In genomic region chr4:129145411-129145810, GRCm38 (mm10) we compare ENCODE assay signal across 13 mouse cellular contexts. TPM values are rescaled to one million over a fixed set of nuclear protein-coding genes. Genes with fewer than 3 reads are reported as not detected.
DNase-seq lines count a peak whose midpoint lies in the region; ATAC-seq and TF ChIP-seq lines count a peak whose summit lies in the region.
"Had no signal": no experiment of that assay in that cellular context is flagged by ENCODE, and none has a peak within 500 bp of the region (broad histone marks: within the 10 kb centered on the region; RNA-seq: fewer than 3 reads in every experiment).

No protein-coding gene starts in this region.

- no peaks in the 10 kb centered on the region for H3K9me3 ChIP-seq in embryonic facial prominence, embryonic 12.5 days
- no peaks in the 10 kb centered on the region for H3K9me3 ChIP-seq in embryonic facial prominence, embryonic 10.5 days
- no peaks in the 10 kb centered on the region for H3K9me3 ChIP-seq in intestine, embryonic 15.5 days
- no peaks in the 10 kb centered on the region for H3K9me3 ChIP-seq in neural tube, embryonic 14.5 days (ENCODE audit: control insufficient read depth, low read length)

- WGBS in embryonic facial prominence, embryonic 12.5 days, result 75% methylated on average over 4 of the region's 4 CpGs
- 74% methylated on average over 4 of the region's 4 CpGs for WGBS in embryonic facial prominence, embryonic 10.5 days
- 56% methylated on average over 4 of the region's 4 CpGs for WGBS in intestine, embryonic 15.5 days
- 72% methylated on average over 4 of the region's 4 CpGs for WGBS in neural tube, embryonic 14.5 days

- H3K27ac ChIP-seq in embryonic facial prominence, embryonic 12.5 days, result peak overlapping the region; percentile 72
- H3K27ac ChIP-seq in embryonic facial prominence, embryonic 10.5 days (replicated peaks), result no peak overlapping the region
- peak overlapping the region; percentile 84 for H3K27ac ChIP-seq in layer of hippocampus, adult 2 months
- peak overlapping the region; percentile 48; the same call in 1 of the 2 replicates for H3K27ac ChIP-seq in intestine, embryonic 15.5 days
- H3K27ac ChIP-seq in neural tube, embryonic 14.5 days (ENCODE audit: low read depth, low read length), result peak overlapping the region; percentile 29

- no peak for ATAC-seq in embryonic facial prominence, embryonic 12.5 days (ENCODE audit: insufficient number of reproducible peaks, insufficient read depth, low FRiP score, low TSS enrichment)
- no peak for ATAC-seq in intestine, embryonic 15.5 days
- ATAC-seq in neural tube, embryonic 14.5 days (ENCODE audit: low read depth), result no peak
- no peak for ATAC-seq in erythroblast, adult 5-6 weeks (replicated peaks; ENCODE audit: low FRiP score, poor library complexity, severe bottlenecking)
- no peak for ATAC-seq in megakaryocyte, adult 5-6 weeks (ENCODE audit: poor library complexity, severe bottlenecking)
- ATAC-seq: liver, postnatal 0 days had no signal

- H3K4me1 ChIP-seq in embryonic facial prominence, embryonic 12.5 days, result peaks cover 9% of the 10 kb centered on the region; the same call in 1 of the 2 replicates
- peaks cover 14% of the 10 kb centered on the region for H3K4me1 ChIP-seq in embryonic facial prominence, embryonic 10.5 days
- peaks cover 9% of the 10 kb centered on the region; the same call in 1 of the 2 replicates for H3K4me1 ChIP-seq in intestine, embryonic 15.5 days (replicated peaks)
- peaks cover 15% of the 10 kb centered on the region; the same call in 1 of the 2 replicates for H3K4me1 ChIP-seq in neural tube, embryonic 14.5 days (ENCODE audit: control insufficient read depth, insufficient read depth, low read length)

- no peak for DNase-seq in embryonic facial prominence, embryonic 10.5 days (ENCODE audit: low spot score)
- no peak for DNase-seq in layer of hippocampus, adult 2 months (ENCODE audit: low spot score in 2 of 2)
- no peak for DNase-seq in layer of hippocampus, adult 8-10 months (ENCODE audit: low spot score in 2 of 2)
- DNase-seq: heart, postnatal 14 days; liver, postnatal 0 days; thymus, adult 2 months had no signal

- H3K4me2 ChIP-seq in embryonic facial prominence, embryonic 12.5 days (replicated peaks), result no peak overlapping the region
- H3K4me2 ChIP-seq in intestine, embryonic 15.5 days (replicated peaks), result no peak overlapping the region
- no peak overlapping the region for H3K4me2 ChIP-seq in neural tube, embryonic 14.5 days (ENCODE audit: low read depth, low read length)

- H3K27me3 ChIP-seq in embryonic facial prominence, embryonic 12.5 days, result no peaks in the 10 kb centered on the region
- H3K27me3 ChIP-seq in embryonic facial prominence, embryonic 10.5 days (replicated peaks; ENCODE audit: low read depth, poor library complexity, severe bottlenecking), result no peaks in the 10 kb centered on the region
- H3K27me3 ChIP-seq in intestine, embryonic 15.5 days (replicated peaks), result no peaks in the 10 kb centered on the region
- H3K27me3 ChIP-seq in neural tube, embryonic 14.5 days (ENCODE audit: control insufficient read depth, insufficient read depth, low read length), result no peaks in the 10 kb centered on the region

- no peak for TF ChIP-seq CTCF in layer of hippocampus, adult 2 months (conservative IDR thresholded peaks at IDR 0.05)

- no peak overlapping the region for H3K9ac ChIP-seq in embryonic facial prominence, embryonic 12.5 days
- H3K9ac ChIP-seq in intestine, embryonic 15.5 days, result no peak overlapping the region
- no peak overlapping the region for H3K9ac ChIP-seq in neural tube, embryonic 14.5 days (replicated peaks; ENCODE audit: low read depth, low read length)
- H3K9ac ChIP-seq: liver, postnatal 0 days had no signal

- H3K4me3 ChIP-seq in embryonic facial prominence, embryonic 12.5 days, result no peak overlapping the region
- H3K4me3 ChIP-seq in embryonic facial prominence, embryonic 10.5 days, result no peak overlapping the region
- H3K4me3 ChIP-seq in layer of hippocampus, adult 2 months, result no peak overlapping the region
- H3K4me3 ChIP-seq in intestine, embryonic 15.5 days (replicated peaks), result no peak overlapping the region
- no peak overlapping the region for H3K4me3 ChIP-seq in neural tube, embryonic 14.5 days (ENCODE audit: low read depth, low read length)

- peaks cover 19% of the 10 kb centered on the region for H3K36me3 ChIP-seq in embryonic facial prominence, embryonic 12.5 days
- H3K36me3 ChIP-seq in embryonic facial prominence, embryonic 10.5 days (replicated peaks), result peaks cover 55% of the 10 kb centered on the region
- 0 out of 2 replicates have a peak, but pooled peaks cover 6% of the 10 kb centered on the region for H3K36me3 ChIP-seq in intestine, embryonic 15.5 days
- H3K36me3 ChIP-seq in neural tube, embryonic 14.5 days (ENCODE audit: control insufficient read depth, insufficient read depth, low read length), result peaks cover 8% of the 10 kb centered on the region; the same call in 1 of the 2 replicates

RNA-seq across cellular contexts. Expression of gene Fndc5, which starts 8.6 kb away (rescaled TPM):
- polyA plus RNA-seq in embryonic facial prominence, embryonic 12.5 days (2016; fragmentation: Nextera tagmentation; extraction: Ambion mirVana), result 9.6 and 9.9 TPM in 2 replicates
- polyA plus RNA-seq in embryonic facial prominence, embryonic 10.5 days (2016; fragmentation: Nextera tagmentation; extraction: Ambion mirVana), result 1.5 TPM in 2 replicates
- 10 to 100 TPM; 77.5 to 78.6 TPM for total RNA-seq in layer of hippocampus, adult 2 months (2021)
- 10 to 100 TPM; 65.6 to 77.6 (median 69.9) TPM for total RNA-seq in layer of hippocampus, adult 8-10 months (2022)
- polyA plus RNA-seq in intestine, embryonic 15.5 days (2015; fragmentation: Nextera tagmentation; extraction: Ambion mirVana), result 2.7 and 2.9 TPM in 2 replicates
- polyA plus RNA-seq in neural tube, embryonic 14.5 days (2014; fragmentation: Nextera tagmentation; extraction: Ambion mirVana), result 27.4 and 32.4 TPM in 2 replicates
- total RNA-seq in erythroblast, adult 5-6 weeks (2015; ENCODE audit: low replicate concordance), result not detected in 2 replicates
- total RNA-seq in erythroblast, adult 5-6 weeks (2017; ENCODE audit: low replicate concordance), result not detected in 2 replicates
- 0.07 TPM in 2 replicates for total RNA-seq in megakaryocyte, adult 5-6 weeks (2015)
- total RNA-seq in megakaryocyte, adult 5-6 weeks (2017), result not detected in 2 replicates
- total RNA-seq: megakaryocyte progenitor cell, adult 5-6 weeks had no signal

RNA-seq across cellular contexts. Expression of gene Hpca, which starts 23.6 kb away (rescaled TPM):
- polyA plus RNA-seq in embryonic facial prominence, embryonic 12.5 days (2016; fragmentation: Nextera tagmentation; extraction: Ambion mirVana), result 3.6 and 4.7 TPM in 2 replicates
- 0.66 and 1.8 TPM in 2 replicates for polyA plus RNA-seq in embryonic facial prominence, embryonic 10.5 days (2016; fragmentation: Nextera tagmentation; extraction: Ambion mirVana)
- 1,000 to 10,000 TPM; 2,418 to 2,601 TPM for total RNA-seq in layer of hippocampus, adult 2 months (2021)
- total RNA-seq in layer of hippocampus, adult 8-10 months (2022), result 1,000 to 10,000 TPM; 1,891 to 2,020 (median 1,922) TPM
- 4.1 and 5.2 TPM in 2 replicates for polyA plus RNA-seq in intestine, embryonic 15.5 days (2015; fragmentation: Nextera tagmentation; extraction: Ambion mirVana)
- 41.5 and 56.4 TPM in 2 replicates for polyA plus RNA-seq in neural tube, embryonic 14.5 days (2014; fragmentation: Nextera tagmentation; extraction: Ambion mirVana)
- total RNA-seq in erythroblast, adult 5-6 weeks (2015; ENCODE audit: low replicate concordance), result not detected in 2 replicates
- not detected in 2 replicates for total RNA-seq in erythroblast, adult 5-6 weeks (2017; ENCODE audit: low replicate concordance)
- total RNA-seq in megakaryocyte, adult 5-6 weeks (2015), result not detected in 2 replicates
- not detected in 2 replicates for total RNA-seq in megakaryocyte, adult 5-6 weeks (2017)
- total RNA-seq: megakaryocyte progenitor cell, adult 5-6 weeks had no signal

RNA-seq across cellular contexts. Expression of gene Tmem54, which starts 40.1 kb away (rescaled TPM):
- 6.3 and 7.6 TPM in 2 replicates for polyA plus RNA-seq in embryonic facial prominence, embryonic 12.5 days (2016; fragmentation: Nextera tagmentation; extraction: Ambion mirVana)
- polyA plus RNA-seq in embryonic facial prominence, embryonic 10.5 days (2016; fragmentation: Nextera tagmentation; extraction: Ambion mirVana), result 10.6 and 11.8 TPM in 2 replicates
- not detected for total RNA-seq in layer of hippocampus, adult 2 months (2021)
- total RNA-seq in layer of hippocampus, adult 8-10 months (2022), result not detected
- 90.0 and 106 TPM in 2 replicates for polyA plus RNA-seq in intestine, embryonic 15.5 days (2015; fragmentation: Nextera tagmentation; extraction: Ambion mirVana)
- polyA plus RNA-seq in neural tube, embryonic 14.5 days (2014; fragmentation: Nextera tagmentation; extraction: Ambion mirVana), result 0.32 TPM in 1 of 2 replicates, not detected in the other
- total RNA-seq in erythroblast, adult 5-6 weeks (2015; ENCODE audit: low replicate concordance), result not detected in 2 replicates
- total RNA-seq in erythroblast, adult 5-6 weeks (2017; ENCODE audit: low replicate concordance), result not detected in 2 replicates
- not detected in 2 replicates for total RNA-seq in megakaryocyte, adult 5-6 weeks (2015)
- not detected in 2 replicates for total RNA-seq in megakaryocyte, adult 5-6 weeks (2017)
- total RNA-seq: heart, postnatal 14 days; MEL had no signal

RNA-seq across cellular contexts. Expression of gene S100pbp, which starts 44.1 kb away (rescaled TPM):
- 27.9 and 28.7 TPM in 2 replicates for polyA plus RNA-seq in embryonic facial prominence, embryonic 12.5 days (2016; fragmentation: Nextera tagmentation; extraction: Ambion mirVana)
- 29.5 and 29.8 TPM in 2 replicates for polyA plus RNA-seq in embryonic facial prominence, embryonic 10.5 days (2016; fragmentation: Nextera tagmentation; extraction: Ambion mirVana)
- total RNA-seq in layer of hippocampus, adult 2 months (2021), result 10 to 100 TPM; 33.6 to 36.0 TPM
- 10 to 100 TPM; 33.2 to 41.3 (median 39.6) TPM for total RNA-seq in layer of hippocampus, adult 8-10 months (2022)
- polyA plus RNA-seq in intestine, embryonic 15.5 days (2015; fragmentation: Nextera tagmentation; extraction: Ambion mirVana), result 12.5 and 14.5 TPM in 2 replicates
- 18.3 and 19.8 TPM in 2 replicates for polyA plus RNA-seq in neural tube, embryonic 14.5 days (2014; fragmentation: Nextera tagmentation; extraction: Ambion mirVana)
- 12.7 and 13.6 TPM in 2 replicates for total RNA-seq in erythroblast, adult 5-6 weeks (2015; ENCODE audit: low replicate concordance)
- 7.5 and 8.7 TPM in 2 replicates for total RNA-seq in erythroblast, adult 5-6 weeks (2017; ENCODE audit: low replicate concordance)
- 28.3 and 37.5 TPM in 2 replicates for total RNA-seq in megakaryocyte, adult 5-6 weeks (2015)
- total RNA-seq in megakaryocyte, adult 5-6 weeks (2017), result 14.1 and 22.2 TPM in 2 replicates

RNA-seq across cellular contexts. Expression of gene Yars, which starts 44.1 kb away (rescaled TPM):
- 90.2 and 91.4 TPM in 2 replicates for polyA plus RNA-seq in embryonic facial prominence, embryonic 12.5 days (2016; fragmentation: Nextera tagmentation; extraction: Ambion mirVana)
- polyA plus RNA-seq in embryonic facial prominence, embryonic 10.5 days (2016; fragmentation: Nextera tagmentation; extraction: Ambion mirVana), result 96.0 and 105 TPM in 2 replicates
- total RNA-seq in layer of hippocampus, adult 2 months (2021), result 10 to 100 TPM; 93.4 to 95.1 TPM
- total RNA-seq in layer of hippocampus, adult 8-10 months (2022), result 10 to 100 TPM; 85.5 to 91.6 (median 87.1) TPM
- 94.2 and 97.2 TPM in 2 replicates for polyA plus RNA-seq in intestine, embryonic 15.5 days (2015; fragmentation: Nextera tagmentation; extraction: Ambion mirVana)
- polyA plus RNA-seq in neural tube, embryonic 14.5 days (2014; fragmentation: Nextera tagmentation; extraction: Ambion mirVana), result 130 and 134 TPM in 2 replicates
- 4.2 and 11.3 TPM in 2 replicates for total RNA-seq in erythroblast, adult 5-6 weeks (2015; ENCODE audit: low replicate concordance)
- total RNA-seq in erythroblast, adult 5-6 weeks (2017; ENCODE audit: low replicate concordance), result 10.7 and 34.0 TPM in 2 replicates
- total RNA-seq in megakaryocyte, adult 5-6 weeks (2015), result 9.4 and 12.5 TPM in 2 replicates
- 20.0 and 26.1 TPM in 2 replicates for total RNA-seq in megakaryocyte, adult 5-6 weeks (2017)

Comparison
In these comparisons a context has a peak if more than half of its experiments do, and no peak if none do; other contexts are left out.
1. RNA of gene Fndc5, which starts 8.6 kb away (total RNA-seq): 77.5 to 78.6 TPM in layer of hippocampus, adult 2 months and 65.6 to 77.6 TPM in layer of hippocampus, adult 8-10 months; 0.07 TPM in megakaryocyte, adult 5-6 weeks and not detected in erythroblast, adult 5-6 weeks; every median in the first group is over 10 times any median in the second.
2. RNA of gene Hpca, which starts 23.6 kb away (total RNA-seq): 2,418 to 2,601 TPM in layer of hippocampus, adult 2 months and 1,891 to 2,020 TPM in layer of hippocampus, adult 8-10 months; not detected in erythroblast, adult 5-6 weeks and not detected in megakaryocyte, adult 5-6 weeks; every median in the first group is over 1,000 times any median in the second.